Mouse (Mus musculus) CD4-positive, CD25-positive, alpha-beta regulatory T cell (primary cell): ENCODE results near the gene Ecm1. TPM values are rescaled to one million over a fixed set of nuclear protein-coding genes. Genes with fewer than 3 reads are reported as not detected.

Experiments
- polyA plus RNA-seq: library from polyadenylated mRNA; unstranded; fragments of 100-300 nt; shearing (Covaris generic); gene quantifications from one replicate; pipeline ENCODE4 v1.2.1, GENCODE M21; 2017

Gene Ecm1
- polyA plus RNA-seq = 386 TPM

GRCm38 (mm10) chr3:95739353-95740104 lies at the start of gene Ecm1:
TSS of gene Ecm1 (minus strand) at chr3:95739569.

GRCm38 (mm10) chr3:95760106-95760505 lies 20.7 kb upstream of the Ecm1 start, which contains the start of gene Tars2:
TSS of gene Tars2 (minus strand) at chr3:95760206.

GRCm38 (mm10) chr3:95687524-95688421 lies 51.6 kb downstream of the Ecm1 start, which contains the start of gene Adamtsl4:
TSS of gene Adamtsl4 (minus strand) at chr3:95687917.

Other genes starting within 250 kb of the Ecm1 start
- not detected for gene Ctsk, start 240.3 kb downstream of the Ecm1 start, polyA plus RNA-seq
- 350 TPM for gene Ctss, start 212.8 kb downstream of the Ecm1 start, polyA plus RNA-seq
- gene Hormad1, start 179.9 kb downstream of the Ecm1 start, polyA plus RNA-seq = not detected
- gene Golph3l, start 150.6 kb downstream of the Ecm1 start, polyA plus RNA-seq = 42.0 TPM
- 84.3 TPM for gene Ensa, start 114.6 kb downstream of the Ecm1 start, polyA plus RNA-seq
- 602 TPM for gene Mcl1, start 80.8 kb downstream of the Ecm1 start, polyA plus RNA-seq
- gene Adamtsl4, start 51.7 kb downstream of the Ecm1 start, polyA plus RNA-seq = 14.3 TPM
- gene Tars2, start 20.6 kb upstream of the Ecm1 start, polyA plus RNA-seq = 90.1 TPM
- 30.2 TPM for gene Rprd2, start 79.3 kb upstream of the Ecm1 start, polyA plus RNA-seq
- gene Prpf3, start 116.3 kb upstream of the Ecm1 start, polyA plus RNA-seq = 58.7 TPM
- gene Mrps21, start 131.9 kb upstream of the Ecm1 start, polyA plus RNA-seq = 216 TPM
- 5.8 TPM for gene Ciart, start 142.7 kb upstream of the Ecm1 start, polyA plus RNA-seq
- gene BC028528, start 152.4 kb upstream of the Ecm1 start, polyA plus RNA-seq = not detected
- 63.2 TPM for gene Aph1a, start 154.4 kb upstream of the Ecm1 start, polyA plus RNA-seq
- gene Car14, start 165.1 kb upstream of the Ecm1 start, polyA plus RNA-seq = not detected
- 197 TPM for gene Anp32e, start 189.7 kb upstream of the Ecm1 start, polyA plus RNA-seq